Mouse (Mus musculus): Measurements from ENCODE around the gene Cxcr5. TPM values are rescaled to one million over a fixed set of nuclear protein-coding genes. Genes with fewer than 3 reads are reported as not detected.

Gene Cxcr5
- polyA plus RNA-seq, 1 experiment, result not detected

- Histone ChIP-seq H3K79me3 (ENCODE audit: low read depth) (no peaks in the 10 kb centered on the region), H3K27me3 (ENCODE audit: control insufficient read depth, insufficient read depth, insufficient read length) (peaks cover 14% of the 10 kb centered on the region), H3K4me3 (ENCODE audit: insufficient read depth, poor library complexity, severe bottlenecking) (no peak overlapping the region), H3K79me2 (ENCODE audit: control insufficient read depth, insufficient read depth) (no peaks in the 10 kb centered on the region), H3K36me3 (ENCODE audit: control insufficient read depth, insufficient read depth) (no peaks in the 10 kb centered on the region), H3ac (ENCODE audit: control insufficient read depth, insufficient read length, low read depth) (no peak overlapping the region)
- TF ChIP-seq FOSL1 (IDR thresholded peaks at IDR 0.05; ENCODE audit: insufficient read depth, low read length, poor library complexity, severe bottlenecking) (no peak), USF1 (IDR thresholded peaks at IDR 0.05; ENCODE audit: low read depth) (no peak), MYOD1 (IDR thresholded peaks at IDR 0.05; ENCODE audit: control insufficient read depth, insufficient read length, low read depth) (no peak), MAX (IDR thresholded peaks at IDR 0.05) (no peak), CTCF (IDR thresholded peaks at IDR 0.05; ENCODE audit: control insufficient read depth, insufficient read depth, insufficient read length) (no peak), MYOG (IDR thresholded peaks at IDR 0.05; ENCODE audit: control insufficient read depth, extremely low read depth, insufficient read length) (no peak), CEBPB (IDR thresholded peaks at IDR 0.05; ENCODE audit: low read depth) (no peak)
Measured at GRCm38 (mm10) chr9:44473184-44473583, 88.5 kb downstream of the Cxcr5 start.

DNA sequence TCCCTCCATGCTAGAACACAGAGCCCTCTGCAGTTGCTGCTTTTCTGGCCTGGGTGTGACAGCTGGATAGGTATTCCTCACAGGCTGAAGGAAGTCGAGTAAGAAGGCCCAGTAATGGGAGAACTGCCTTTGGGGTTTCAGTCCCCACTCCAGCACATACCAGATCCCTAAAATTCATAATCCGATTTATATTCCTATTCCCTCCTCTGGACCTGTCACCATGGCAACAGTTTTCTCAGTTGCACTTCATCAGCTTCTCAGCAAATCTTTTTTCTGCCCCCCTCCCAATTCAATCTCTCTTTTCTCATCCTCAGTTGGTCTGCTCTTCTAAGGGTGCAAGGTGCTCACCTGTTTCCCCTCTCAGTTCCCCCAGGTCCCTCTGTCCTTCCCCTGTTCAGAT, 92.9 kb downstream of the Cxcr5 start:
- Histone ChIP-seq H3ac (ENCODE audit: control insufficient read depth, insufficient read length, low read depth) (no peak overlapping the region), H3K79me2 (ENCODE audit: control insufficient read depth, insufficient read depth) (no peaks in the 10 kb centered on the region), H3K4me3 (ENCODE audit: insufficient read depth, poor library complexity, severe bottlenecking) (no peak overlapping the region), H3K27me3 (ENCODE audit: control insufficient read depth, insufficient read depth, insufficient read length) (peaks cover 39% of the 10 kb centered on the region), H3K36me3 (ENCODE audit: control insufficient read depth, insufficient read depth) (no peaks in the 10 kb centered on the region), H3K79me3 (ENCODE audit: low read depth) (no peaks in the 10 kb centered on the region)
- TF ChIP-seq MYOD1 (IDR thresholded peaks at IDR 0.05; ENCODE audit: control insufficient read depth, insufficient read length, low read depth) (no peak), USF1 (IDR thresholded peaks at IDR 0.05; ENCODE audit: low read depth) (no peak), MAX (IDR thresholded peaks at IDR 0.05) (no peak), MYOG (IDR thresholded peaks at IDR 0.05; ENCODE audit: control insufficient read depth, extremely low read depth, insufficient read length) (no peak), CTCF (IDR thresholded peaks at IDR 0.05; ENCODE audit: control insufficient read depth, insufficient read depth, insufficient read length) (no peak), FOSL1 (IDR thresholded peaks at IDR 0.05; ENCODE audit: insufficient read depth, low read length, poor library complexity, severe bottlenecking) (no peak)

GRCm38 (mm10) chr9:44468224-44468623, 93.5 kb downstream of the Cxcr5 start:
- no peaks in the 10 kb centered on the region for H3K79me3 ChIP-seq (ENCODE audit: low read depth)
- no peak overlapping the region for H3K4me3 ChIP-seq (ENCODE audit: insufficient read depth, poor library complexity, severe bottlenecking)
- no peak for TF ChIP-seq MAX (IDR thresholded peaks at IDR 0.05)
- TF ChIP-seq MYOG (IDR thresholded peaks at IDR 0.05; ENCODE audit: control insufficient read depth, extremely low read depth, insufficient read length), result no peak
- no peak for TF ChIP-seq CEBPB (IDR thresholded peaks at IDR 0.05; ENCODE audit: low read depth)
- no peak for TF ChIP-seq FOSL1 (IDR thresholded peaks at IDR 0.05; ENCODE audit: insufficient read depth, low read length, poor library complexity, severe bottlenecking)
- TF ChIP-seq CTCF (IDR thresholded peaks at IDR 0.05; ENCODE audit: control insufficient read depth, insufficient read depth, insufficient read length), result no peak
- no peak for TF ChIP-seq USF1 (IDR thresholded peaks at IDR 0.05; ENCODE audit: low read depth)
- TF ChIP-seq MYOD1 (IDR thresholded peaks at IDR 0.05; ENCODE audit: control insufficient read depth, insufficient read length, low read depth), result no peak
- no peak overlapping the region for H3ac ChIP-seq (ENCODE audit: control insufficient read depth, insufficient read length, low read depth)
- H3K27me3 ChIP-seq (ENCODE audit: control insufficient read depth, insufficient read depth, insufficient read length), result peaks cover 39% of the 10 kb centered on the region
- no peaks in the 10 kb centered on the region for H3K36me3 ChIP-seq (ENCODE audit: control insufficient read depth, insufficient read depth)
- H3K79me2 ChIP-seq (ENCODE audit: control insufficient read depth, insufficient read depth), result no peaks in the 10 kb centered on the region

- H3K79me2 ChIP-seq (ENCODE audit: control insufficient read depth, insufficient read depth), result no peaks in the 10 kb centered on the region
- H3ac ChIP-seq (ENCODE audit: control insufficient read depth, insufficient read length, low read depth), result no peak overlapping the region
- H3K27me3 ChIP-seq (ENCODE audit: control insufficient read depth, insufficient read depth, insufficient read length), result peaks cover 42% of the 10 kb centered on the region
- no peak overlapping the region for H3K4me3 ChIP-seq (ENCODE audit: insufficient read depth, poor library complexity, severe bottlenecking)
- H3K36me3 ChIP-seq (ENCODE audit: control insufficient read depth, insufficient read depth), result no peaks in the 10 kb centered on the region
- TF ChIP-seq FOSL1 (IDR thresholded peaks at IDR 0.05; ENCODE audit: insufficient read depth, low read length, poor library complexity, severe bottlenecking), result no peak
- TF ChIP-seq USF1 (IDR thresholded peaks at IDR 0.05; ENCODE audit: low read depth), result peak; percentile 64
- no peak for TF ChIP-seq CTCF (IDR thresholded peaks at IDR 0.05; ENCODE audit: control insufficient read depth, insufficient read depth, insufficient read length)
- H3K79me3 ChIP-seq (ENCODE audit: low read depth), result no peaks in the 10 kb centered on the region
Measured at GRCm38 (mm10) chr9:44461950-44462349, 99.7 kb downstream of the Cxcr5 start.

Other genes with a start within 250 kb of the Cxcr5 start
- gene C2cd2l, start 241.6 kb downstream of the Cxcr5 start, polyA plus RNA-seq (2012; fragmentation: generic; extraction: Trizol), result 18.8 TPM
- gene Dpagt1, start 235.9 kb downstream of the Cxcr5 start, polyA plus RNA-seq (2012; fragmentation: generic; extraction: Trizol), result 34.0 TPM
- gene H2afx, start 227.2 kb downstream of the Cxcr5 start, polyA plus RNA-seq (2012; fragmentation: generic; extraction: Trizol), result 347 TPM
- 59.6 TPM for gene Hmbs, start 217.6 kb downstream of the Cxcr5 start, polyA plus RNA-seq (2012; fragmentation: generic; extraction: Trizol)
- gene Vps11, start 200.2 kb downstream of the Cxcr5 start, polyA plus RNA-seq (2012; fragmentation: generic; extraction: Trizol), result 26.1 TPM
- 68.3 TPM for gene Hyou1, start 182.4 kb downstream of the Cxcr5 start, polyA plus RNA-seq (2012; fragmentation: generic; extraction: Trizol)
- gene Slc37a4, start 165.0 kb downstream of the Cxcr5 start, polyA plus RNA-seq (2012; fragmentation: generic; extraction: Trizol), result 11.5 TPM
- 2,166 TPM for gene Rps25, start 154.7 kb downstream of the Cxcr5 start, polyA plus RNA-seq (2012; fragmentation: generic; extraction: Trizol)
- 149 TPM for gene Trappc4, start 154.3 kb downstream of the Cxcr5 start, polyA plus RNA-seq (2012; fragmentation: generic; extraction: Trizol)
- 17.9 TPM for gene Ccdc84, start 143.3 kb downstream of the Cxcr5 start, polyA plus RNA-seq (2012; fragmentation: generic; extraction: Trizol)
- not detected for gene Foxr1, start 120.7 kb downstream of the Cxcr5 start, polyA plus RNA-seq (2012; fragmentation: generic; extraction: Trizol)
- gene Upk2, start 106.9 kb downstream of the Cxcr5 start, polyA plus RNA-seq (2012; fragmentation: generic; extraction: Trizol), result 0.04 TPM
- 31.4 TPM for gene Bcl9l, start 79.1 kb downstream of the Cxcr5 start, polyA plus RNA-seq (2012; fragmentation: generic; extraction: Trizol)
- gene Ddx6, start 43.0 kb upstream of the Cxcr5 start, polyA plus RNA-seq (2012; fragmentation: generic; extraction: Trizol), result 29.9 TPM
- gene Treh, start 111.4 kb upstream of the Cxcr5 start, polyA plus RNA-seq (2012; fragmentation: generic; extraction: Trizol), result not detected
- 96.8 TPM for gene Phldb1, start 173.3 kb upstream of the Cxcr5 start, polyA plus RNA-seq (2012; fragmentation: generic; extraction: Trizol)
- gene Arcn1, start 206.0 kb upstream of the Cxcr5 start, polyA plus RNA-seq (2012; fragmentation: generic; extraction: Trizol), result 46.6 TPM
- gene Ift46, start 206.0 kb upstream of the Cxcr5 start, polyA plus RNA-seq (2012; fragmentation: generic; extraction: Trizol), result 76.1 TPM
- 0.46 TPM for gene Tmem25, start 237.4 kb upstream of the Cxcr5 start, polyA plus RNA-seq (2012; fragmentation: generic; extraction: Trizol)
- not detected for gene Ttc36, start 241.2 kb upstream of the Cxcr5 start, polyA plus RNA-seq (2012; fragmentation: generic; extraction: Trizol)

All from C2C12 (cell line).